Mouse (Mus musculus): Measurements from ENCODE around the gene Olfr733. TPM values are rescaled to one million over a fixed set of nuclear protein-coding genes. Genes with fewer than 3 reads are reported as not detected.

Olfr733 gene
- not detected for polyA plus RNA-seq (2014; fragmentation: Illumina TruSeq; extraction: RNeasy Lipid Tissue Mini Kit (QIAGEN cat#74804); ENCODE audit: low read depth, low replicate concordance)

GRCm38 (mm10) chr14:50301422-50301821, at the start of gene Olfr733:
Gene Olfr733 (minus strand): TSS chr14:50301522.

GRCm38 (mm10) chr14:50348796-50349195, 47.5 kb upstream of the Olfr733 start, which contains the start of gene Olfr735:
Gene Olfr735 (minus strand): TSS chr14:50348872.

GRCm38 (mm10) chr14:50326661-50327060, 25.3 kb upstream of the Olfr733 start, which contains the start of gene Olfr734:
Gene Olfr734 (minus strand): TSS chr14:50326761.

GRCm38 (mm10) chr14:50284106-50284505, 17.2 kb downstream of the Olfr733 start, which contains the start of gene Olfr732:
Gene Olfr732 (minus strand): TSS chr14:50284206.

Other genes starting within 250 kb of the Olfr733 start
- gene Olfr726, start 210.6 kb downstream of the Olfr733 start, polyA plus RNA-seq (2014; fragmentation: Illumina TruSeq; extraction: RNeasy Lipid Tissue Mini Kit (QIAGEN cat#74804); ENCODE audit: low read depth, low replicate concordance) = not detected
- gene Olfr727, start 178.3 kb downstream of the Olfr733 start, polyA plus RNA-seq (2014; fragmentation: Illumina TruSeq; extraction: RNeasy Lipid Tissue Mini Kit (QIAGEN cat#74804); ENCODE audit: low read depth, low replicate concordance) = not detected
- not detected for gene Olfr728, start 158.8 kb downstream of the Olfr733 start, polyA plus RNA-seq (2014; fragmentation: Illumina TruSeq; extraction: RNeasy Lipid Tissue Mini Kit (QIAGEN cat#74804); ENCODE audit: low read depth, low replicate concordance)
- gene Olfr729, start 148.6 kb downstream of the Olfr733 start, polyA plus RNA-seq (2014; fragmentation: Illumina TruSeq; extraction: RNeasy Lipid Tissue Mini Kit (QIAGEN cat#74804); ENCODE audit: low read depth, low replicate concordance) = not detected
- not detected for gene Olfr730, start 113.3 kb downstream of the Olfr733 start, polyA plus RNA-seq (2014; fragmentation: Illumina TruSeq; extraction: RNeasy Lipid Tissue Mini Kit (QIAGEN cat#74804); ENCODE audit: low read depth, low replicate concordance)
- not detected for gene Olfr731, start 59.7 kb downstream of the Olfr733 start, polyA plus RNA-seq (2014; fragmentation: Illumina TruSeq; extraction: RNeasy Lipid Tissue Mini Kit (QIAGEN cat#74804); ENCODE audit: low read depth, low replicate concordance)
- not detected for gene Olfr732, start 17.3 kb downstream of the Olfr733 start, polyA plus RNA-seq (2014; fragmentation: Illumina TruSeq; extraction: RNeasy Lipid Tissue Mini Kit (QIAGEN cat#74804); ENCODE audit: low read depth, low replicate concordance)
- not detected for gene Olfr734, start 25.2 kb upstream of the Olfr733 start, polyA plus RNA-seq (2014; fragmentation: Illumina TruSeq; extraction: RNeasy Lipid Tissue Mini Kit (QIAGEN cat#74804); ENCODE audit: low read depth, low replicate concordance)
- not detected for gene Olfr735, start 47.4 kb upstream of the Olfr733 start, polyA plus RNA-seq (2014; fragmentation: Illumina TruSeq; extraction: RNeasy Lipid Tissue Mini Kit (QIAGEN cat#74804); ENCODE audit: low read depth, low replicate concordance)
- 0.53 TPM for gene Tlr11, start 56.4 kb upstream of the Olfr733 start, polyA plus RNA-seq (2014; fragmentation: Illumina TruSeq; extraction: RNeasy Lipid Tissue Mini Kit (QIAGEN cat#74804); ENCODE audit: low read depth, low replicate concordance)
- not detected for gene Olfr736, start 79.6 kb upstream of the Olfr733 start, polyA plus RNA-seq (2014; fragmentation: Illumina TruSeq; extraction: RNeasy Lipid Tissue Mini Kit (QIAGEN cat#74804); ENCODE audit: low read depth, low replicate concordance)
- not detected for gene Olfr738, start 106.0 kb upstream of the Olfr733 start, polyA plus RNA-seq (2014; fragmentation: Illumina TruSeq; extraction: RNeasy Lipid Tissue Mini Kit (QIAGEN cat#74804); ENCODE audit: low read depth, low replicate concordance)
- not detected for gene Olfr739, start 117.1 kb upstream of the Olfr733 start, polyA plus RNA-seq (2014; fragmentation: Illumina TruSeq; extraction: RNeasy Lipid Tissue Mini Kit (QIAGEN cat#74804); ENCODE audit: low read depth, low replicate concordance)
- gene Olfr740, start 144.0 kb upstream of the Olfr733 start, polyA plus RNA-seq (2014; fragmentation: Illumina TruSeq; extraction: RNeasy Lipid Tissue Mini Kit (QIAGEN cat#74804); ENCODE audit: low read depth, low replicate concordance) = not detected
- not detected for gene Olfr741, start 171.2 kb upstream of the Olfr733 start, polyA plus RNA-seq (2014; fragmentation: Illumina TruSeq; extraction: RNeasy Lipid Tissue Mini Kit (QIAGEN cat#74804); ENCODE audit: low read depth, low replicate concordance)
- gene Olfr742, start 202.1 kb upstream of the Olfr733 start, polyA plus RNA-seq (2014; fragmentation: Illumina TruSeq; extraction: RNeasy Lipid Tissue Mini Kit (QIAGEN cat#74804); ENCODE audit: low read depth, low replicate concordance) = not detected
- not detected for gene Olfr743, start 220.3 kb upstream of the Olfr733 start, polyA plus RNA-seq (2014; fragmentation: Illumina TruSeq; extraction: RNeasy Lipid Tissue Mini Kit (QIAGEN cat#74804); ENCODE audit: low read depth, low replicate concordance)